Mouse (Mus musculus): Measurements from ENCODE around the gene Erp44. TPM values are rescaled to one million over a fixed set of nuclear protein-coding genes. Genes with fewer than 3 reads are reported as not detected.

The Erp44 gene
- polyA plus RNA-seq, 2 experiments: 14.3 to 36.5 TPM

- no peak overlapping the region for H3K4me2 ChIP-seq (ENCODE audit: low read depth)
- DNase-seq (ENCODE audit: low read depth in 3 of 3, low spot score in 3 of 3) (peak; percentile 26 to 40 (median 36)), ATAC-seq (ENCODE audit: insufficient read depth) (peak; percentile 67; the same call in 1 of the 2 replicates)
- peaks cover 13 to 18% of the 10 kb centered on the region in 2 experiments for H3K4me1 ChIP-seq (replicated peaks; ENCODE audit: control insufficient read depth in 2 of 2, insufficient read depth in 2 of 2, low read length in 1 of 2)
- no peaks in the 10 kb centered on the region for H3K9me3 ChIP-seq (ENCODE audit: control insufficient read depth, low read length)
- no peak overlapping the region for H3K9ac ChIP-seq (replicated peaks)
- WGBS (ENCODE audit: insufficient replicate concordance): 35% methylated on average over 4 of the region's 4 CpGs
- H3K36me3 ChIP-seq (replicated peaks; ENCODE audit: control insufficient read depth, insufficient read depth, low read depth): peaks cover 4% of the 10 kb centered on the region; the same call in 1 of the 2 replicates
- TF ChIP-seq CTCF (IDR thresholded peaks at IDR 0.05; ENCODE audit: low read depth) (no peak), EP300 (IDR thresholded peaks at IDR 0.05; ENCODE audit: low read depth) (peak; percentile 52; the same call in 1 of the 2 replicates)
- no peak overlapping the region for H3K27ac ChIP-seq
- H3K27me3 ChIP-seq (ENCODE audit: control insufficient read depth, insufficient read depth, low read length): no peaks in the 10 kb centered on the region
- H3K4me3 ChIP-seq (ENCODE audit: insufficient read depth in 1 of 2, low read depth in 2 of 2, low read length in 2 of 2): no peak overlapping the region
These were observed 119.0 kb downstream of the Erp44 start for GRCm38 (mm10) chr4:48160386-48160785.

GRCm38 (mm10) chr4:48155864-48156263 lies 123.5 kb downstream of the Erp44 start:
- no peak overlapping the region for H3K4me2 ChIP-seq (ENCODE audit: low read depth)
- H3K27me3 ChIP-seq (ENCODE audit: control insufficient read depth, insufficient read depth, low read length): no peaks in the 10 kb centered on the region
- H3K36me3 ChIP-seq (replicated peaks; ENCODE audit: control insufficient read depth, insufficient read depth, low read depth): peaks cover 4% of the 10 kb centered on the region; the same call in 1 of the 2 replicates
- DNase-seq (ENCODE audit: low read depth in 3 of 3, low spot score in 3 of 3) (peak; percentile 40 to 45 (median 41)), ATAC-seq (ENCODE audit: insufficient read depth) (peak; percentile 91)
- peaks cover 13 to 18% of the 10 kb centered on the region in 2 experiments for H3K4me1 ChIP-seq (replicated peaks; ENCODE audit: control insufficient read depth in 2 of 2, insufficient read depth in 2 of 2, low read length in 1 of 2)
- no peak overlapping the region for H3K9ac ChIP-seq (replicated peaks)
- TF ChIP-seq EP300 (IDR thresholded peaks at IDR 0.05; ENCODE audit: low read depth): no peak
- TF ChIP-seq CTCF (IDR thresholded peaks at IDR 0.05; ENCODE audit: low read depth): no peak
- 73% methylated on average over 1 of the region's 1 CpGs for WGBS (ENCODE audit: insufficient replicate concordance)
- no peaks in the 10 kb centered on the region for H3K9me3 ChIP-seq (ENCODE audit: control insufficient read depth, low read length)
- H3K27ac ChIP-seq: no peak overlapping the region
- no peak overlapping the region for H3K4me3 ChIP-seq (ENCODE audit: insufficient read depth in 1 of 2, low read depth in 2 of 2, low read length in 2 of 2)

DNA sequence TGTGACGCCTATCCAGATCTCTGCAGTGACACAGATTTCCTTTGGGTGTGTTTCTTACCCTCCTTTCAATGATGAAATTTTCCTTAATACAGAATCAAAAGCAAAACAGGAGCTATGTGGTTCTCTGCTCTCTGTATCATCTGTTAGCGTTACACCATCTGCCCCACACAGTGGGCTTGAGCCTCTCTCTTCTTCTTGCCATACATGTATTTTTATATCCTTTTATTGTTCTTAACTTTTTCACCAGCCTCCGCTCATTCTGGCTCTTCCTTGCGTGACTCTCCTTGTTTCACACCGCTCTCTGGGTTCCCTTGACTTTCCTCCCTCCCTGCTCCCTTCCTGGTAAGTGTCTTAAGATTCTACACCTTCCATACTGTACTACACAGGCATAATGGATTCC lies 126.1 kb downstream of the Erp44 start:
- H3K36me3 ChIP-seq (replicated peaks; ENCODE audit: control insufficient read depth, insufficient read depth, low read depth): no peaks in the 10 kb centered on the region
- no peak overlapping the region for H3K4me2 ChIP-seq (ENCODE audit: low read depth)

DNA sequence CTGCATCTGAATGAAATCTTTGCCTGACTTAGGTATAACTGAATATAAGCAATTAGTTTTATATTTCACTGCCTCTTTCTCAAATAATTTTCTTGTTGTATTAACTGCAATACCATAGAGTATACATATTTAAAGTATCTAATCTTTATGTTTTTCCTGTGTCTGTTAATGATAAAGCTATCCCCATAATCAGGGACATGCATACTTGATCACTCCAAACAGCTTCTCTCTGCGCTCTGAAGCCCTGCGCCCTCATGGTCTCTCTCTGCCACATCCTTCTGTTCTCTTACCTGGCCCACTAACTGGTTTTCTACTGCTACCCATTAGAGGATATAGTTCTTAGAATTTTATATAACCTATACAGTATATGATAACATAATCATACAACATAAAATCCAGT lies 129.9 kb downstream of the Erp44 start:
- Histone ChIP-seq H3K4me3 (ENCODE audit: insufficient read depth in 1 of 2, low read depth in 2 of 2, low read length in 2 of 2) (no peak overlapping the region), H3K27me3 (ENCODE audit: control insufficient read depth, insufficient read depth, low read length) (no peaks in the 10 kb centered on the region), H3K4me2 (ENCODE audit: low read depth) (no peak overlapping the region), H3K27ac (no peak overlapping the region), H3K4me1 (replicated peaks; ENCODE audit: control insufficient read depth in 2 of 2, insufficient read depth in 2 of 2, low read length in 1 of 2) (peaks cover 0 to 12% of the 10 kb centered on the region in 2 experiments; a peak in 3 of 4 replicates), H3K36me3 (replicated peaks; ENCODE audit: control insufficient read depth, insufficient read depth, low read depth) (no peaks in the 10 kb centered on the region), H3K9ac (replicated peaks) (no peak overlapping the region), H3K9me3 (ENCODE audit: control insufficient read depth, low read length) (no peaks in the 10 kb centered on the region)
- WGBS (ENCODE audit: insufficient replicate concordance): 34% methylated on average over 2 of the region's 2 CpGs
- DNase-seq (ENCODE audit: low read depth in 3 of 3, low spot score in 3 of 3) (peak in 1 of 3 experiments; percentile 5), ATAC-seq (ENCODE audit: insufficient read depth) (peak; percentile 65; the same call in 1 of the 2 replicates)
- TF ChIP-seq EP300 (IDR thresholded peaks at IDR 0.05; ENCODE audit: low read depth) (peak; percentile 60; the same call in 1 of the 2 replicates), CTCF (IDR thresholded peaks at IDR 0.05; ENCODE audit: low read depth) (no peak)

More for the DNA sequence above, 126.1 kb downstream of the Erp44 start:
- DNase-seq (ENCODE audit: low read depth in 3 of 3, low spot score in 3 of 3) (no peak), ATAC-seq (ENCODE audit: insufficient read depth) (no peak)
- H3K27me3 ChIP-seq (ENCODE audit: control insufficient read depth, insufficient read depth, low read length): no peaks in the 10 kb centered on the region
- no peak for TF ChIP-seq CTCF (IDR thresholded peaks at IDR 0.05; ENCODE audit: low read depth)
- no peak for TF ChIP-seq EP300 (IDR thresholded peaks at IDR 0.05; ENCODE audit: low read depth)
- no peak overlapping the region for H3K27ac ChIP-seq
- H3K9me3 ChIP-seq (ENCODE audit: control insufficient read depth, low read length): no peaks in the 10 kb centered on the region
- H3K9ac ChIP-seq (replicated peaks): no peak overlapping the region
- no peak overlapping the region for H3K4me3 ChIP-seq (ENCODE audit: insufficient read depth in 1 of 2, low read depth in 2 of 2, low read length in 2 of 2)
- 86% methylated on average over 5 of the region's 5 CpGs for WGBS (ENCODE audit: insufficient replicate concordance)
- peaks cover 5 to 19% of the 10 kb centered on the region in 2 experiments for H3K4me1 ChIP-seq (replicated peaks; ENCODE audit: control insufficient read depth in 2 of 2, insufficient read depth in 2 of 2, low read length in 1 of 2)

MicroRNA genes within 50 kb of the gene (microRNA counts, 519-probe panel; counts per million panel counts)
- 69.9 counts per million for microRNA mmu-miR-1958

Small RNA genes lying within 50 kb of the gene (microRNA-seq; reads per million reads assigned to microRNA genes)
- not detected for gene Mir1958

Other genes with a start within 250 kb of the Erp44 start
- gene Nr4a3, start 234.4 kb downstream of the Erp44 start, polyA plus RNA-seq (2012; rRNA removed): 0.01 TPM in 2 replicates
- not detected in 2 replicates for gene Nr4a3, start 234.4 kb downstream of the Erp44 start, polyA plus RNA-seq (2014; fragmentation: Nextera tagmentation; extraction: Ambion mirVana)
- gene Stx17, start 154.6 kb downstream of the Erp44 start, polyA plus RNA-seq (2012; rRNA removed): 4.6 and 6.4 TPM in 2 replicates
- 15.3 and 18.9 TPM in 2 replicates for gene Stx17, start 154.6 kb downstream of the Erp44 start, polyA plus RNA-seq (2014; fragmentation: Nextera tagmentation; extraction: Ambion mirVana)
- gene Invs, start 202 bp upstream of the Erp44 start, polyA plus RNA-seq (2012; rRNA removed): 0.82 and 1.0 TPM in 2 replicates
- 0.87 and 1.1 TPM in 2 replicates for gene Invs, start 202 bp upstream of the Erp44 start, polyA plus RNA-seq (2014; fragmentation: Nextera tagmentation; extraction: Ambion mirVana)
- 7.8 and 10.5 TPM in 2 replicates for gene Tex10, start 193.9 kb upstream of the Erp44 start, polyA plus RNA-seq (2012; rRNA removed)
- 21.9 and 23.4 TPM in 2 replicates for gene Tex10, start 193.9 kb upstream of the Erp44 start, polyA plus RNA-seq (2014; fragmentation: Nextera tagmentation; extraction: Ambion mirVana)